Mouse (Mus musculus): ENCODE measurements at regions not wholly inside any gene's neighbourhood (a gene's known extent, or its start where the extent isn't known, plus 50 kb on each side); places are given as distances from the start of the nearest gene placed in this dataset.

DNA sequence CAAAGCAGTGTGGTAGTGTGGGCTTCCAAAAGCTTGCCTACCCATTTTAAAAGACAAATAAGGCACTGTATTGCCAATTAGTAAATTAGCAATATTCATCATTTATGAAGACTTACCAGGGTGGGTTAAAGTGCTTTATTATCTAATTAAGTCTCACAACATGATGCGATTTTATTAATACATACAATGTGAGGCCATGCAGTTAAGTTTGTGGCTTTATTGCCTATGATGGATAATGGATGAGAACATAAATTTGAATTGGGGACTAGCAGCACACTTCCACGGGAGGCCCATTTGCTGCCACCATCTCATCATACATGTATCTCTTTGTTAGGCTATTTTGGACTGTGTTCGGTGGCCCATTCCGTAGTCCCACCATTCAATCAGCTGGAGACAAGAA, 250.6 kb upstream of the Arglu1 start:
- no peak for DNase-seq (ENCODE audit: low spot score in 2 of 2)
- intact Hi-C loops (cut with DNase I): no loop called here

DNA sequence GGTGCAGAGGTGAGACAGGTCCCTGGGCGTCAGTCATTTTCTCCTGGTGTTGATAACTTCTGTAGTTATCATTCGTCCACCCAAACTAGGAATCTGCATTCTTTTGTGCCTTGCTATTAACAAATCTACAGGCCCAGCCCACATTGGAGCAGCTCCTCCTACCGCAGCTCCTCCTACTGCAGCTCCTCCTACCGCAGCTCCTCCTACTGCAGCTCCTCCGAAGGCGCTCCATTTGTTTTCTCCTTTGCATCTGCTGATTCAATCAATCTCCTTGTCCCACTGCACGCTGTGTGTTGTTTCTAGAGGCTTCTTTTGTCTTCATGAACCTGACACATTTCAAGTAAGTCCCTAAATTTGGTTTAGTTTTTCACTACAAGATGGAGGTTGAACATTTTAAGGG, 248.2 kb upstream of the Arglu1 start:
- intact Hi-C loops (cut with DNase I): no loop called here
- no peak for DNase-seq (ENCODE audit: low spot score in 2 of 2)

DNA sequence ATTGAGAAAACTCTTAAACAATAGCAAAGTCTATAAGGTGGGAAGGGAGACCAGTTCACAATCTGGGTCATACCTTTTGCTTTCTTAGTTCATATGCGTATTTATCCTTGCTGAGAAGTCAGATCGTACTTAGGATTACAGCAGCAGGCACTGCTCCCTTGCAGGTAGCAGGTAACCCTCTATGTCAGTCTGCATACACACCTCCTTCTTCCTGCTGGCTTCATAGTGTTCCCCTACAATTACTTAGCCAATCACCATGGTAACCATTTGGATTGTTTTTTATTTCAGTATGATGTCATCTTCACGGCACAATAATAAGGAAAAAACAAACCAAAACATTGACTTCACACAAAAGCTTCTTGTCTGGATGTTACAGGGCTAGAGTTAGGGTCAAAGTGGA, 242.1 kb upstream of the Arglu1 start:
- intact Hi-C loops (cut with DNase I): no loop called here
- no peak for DNase-seq (ENCODE audit: low spot score in 2 of 2)

DNA sequence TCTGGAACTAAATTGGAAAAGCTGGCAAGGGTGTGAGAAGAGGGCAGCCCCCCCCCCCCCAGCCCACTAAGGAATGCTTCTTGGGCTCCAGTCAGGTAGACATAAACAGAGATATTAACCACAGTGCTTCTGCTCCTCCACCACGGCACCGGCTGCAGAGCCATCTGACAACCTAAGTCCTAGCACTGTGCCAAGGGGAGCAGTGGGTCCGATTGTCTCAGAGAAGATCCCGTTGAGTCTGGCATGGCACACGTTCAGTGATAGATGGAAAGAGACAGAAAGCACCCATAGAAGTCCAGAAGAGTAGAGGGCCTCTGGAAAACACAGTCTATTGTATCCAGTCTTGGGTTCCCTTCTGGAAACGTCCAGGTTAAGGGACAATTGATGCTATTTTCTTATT, 241.4 kb upstream of the Arglu1 start:
- intact Hi-C loops (cut with DNase I): no loop called here

DNA sequence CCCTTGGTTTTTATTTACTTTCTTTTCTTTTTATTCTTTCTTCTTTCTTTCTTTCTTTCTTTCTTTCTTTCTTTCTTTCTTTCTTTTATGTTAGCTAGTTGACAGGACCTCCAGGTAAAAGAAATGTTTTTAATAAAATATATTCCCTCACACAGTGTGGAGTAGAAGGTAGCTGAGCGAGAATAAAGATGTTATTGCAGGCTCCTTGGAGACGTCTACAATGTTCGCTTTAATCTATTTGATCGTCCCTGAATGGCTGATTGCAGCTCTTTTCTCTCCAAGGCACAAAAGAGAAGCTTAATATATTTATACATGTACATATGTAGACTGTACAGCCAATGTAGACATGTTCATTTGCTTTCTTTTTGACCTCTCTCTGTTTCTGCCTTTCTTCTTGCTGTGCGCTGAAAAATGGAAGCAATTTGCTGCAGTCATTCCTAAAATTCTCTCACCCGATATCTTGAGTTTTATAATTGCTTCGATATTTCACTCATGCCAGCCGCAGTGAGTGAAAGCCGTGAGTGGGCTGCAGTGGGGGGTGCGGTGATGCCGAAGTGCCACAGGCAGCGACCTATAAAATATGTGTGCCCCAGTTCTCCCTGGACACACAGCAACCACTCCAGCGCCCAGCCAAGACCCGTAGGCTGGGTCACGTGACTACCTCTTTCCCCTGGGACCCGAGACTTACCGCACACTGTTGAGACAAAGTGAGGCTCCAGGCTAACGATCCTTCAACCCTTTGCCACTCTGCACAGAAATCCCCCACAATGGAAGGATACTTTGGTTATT, 237.9 kb upstream of the Arglu1 start:
- no peak for DNase-seq (ENCODE audit: low spot score in 2 of 2)
- intact Hi-C loops (cut with DNase I): no loop called here

More for the DNA sequence above, 241.4 kb upstream of the Arglu1 start:
- DNase-seq (ENCODE audit: low spot score in 2 of 2): no peak

- intact Hi-C loops (cut with DNase I): no loop called here
- no peak for DNase-seq (ENCODE audit: low spot score in 2 of 2)
Measured at GRCm38 (mm10) chr8:8921446-8921845, 231.1 kb upstream of the Arglu1 start.

- intact Hi-C loops (cut with DNase I): no loop called here
Measured at GRCm38 (mm10) chr8:8919582-8920503, 229.5 kb upstream of the Arglu1 start.

GRCm38 (mm10) chr8:8919040-8919439, 228.7 kb upstream of the Arglu1 start:
- intact Hi-C loops (cut with DNase I): no loop called here
- no peak for DNase-seq (ENCODE audit: low spot score in 2 of 2)

More at GRCm38 (mm10) chr8:8919582-8920503, 229.5 kb upstream of the Arglu1 start:
- no peak for DNase-seq (ENCODE audit: low spot score in 2 of 2)

- intact Hi-C loops (cut with DNase I): no loop called here
- no peak for DNase-seq (ENCODE audit: low spot score in 2 of 2)
Measured at GRCm38 (mm10) chr8:8907478-8908165, 217.3 kb upstream of the Arglu1 start.

DNA sequence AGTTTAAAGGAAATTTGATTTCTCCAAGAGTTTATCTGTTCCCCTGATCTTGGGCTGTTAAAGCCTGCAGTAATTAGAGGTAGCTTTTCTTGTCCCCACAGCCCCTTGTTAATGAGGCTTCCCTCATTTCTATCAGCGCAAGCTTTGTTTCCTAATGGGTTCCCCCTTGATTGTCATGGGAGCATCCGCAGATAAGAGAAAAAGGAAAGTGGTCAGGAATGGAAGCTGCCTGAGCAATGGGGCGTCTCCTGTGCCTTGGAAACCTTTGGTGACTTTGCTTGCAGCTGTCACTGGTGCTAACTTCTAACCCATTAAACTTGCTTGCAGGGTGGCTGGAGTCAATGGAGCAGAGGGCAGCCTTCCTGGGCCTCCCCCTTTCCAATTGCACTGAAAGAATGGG, 202.7 kb upstream of the Arglu1 start:
- intact Hi-C loops (cut with DNase I): no loop called here
- DNase-seq (ENCODE audit: low spot score in 2 of 2): no peak

- DNase-seq (ENCODE audit: low spot score in 2 of 2): no peak
- intact Hi-C loops (cut with DNase I): no loop called here
Measured at GRCm38 (mm10) chr8:8877286-8877685, 187.0 kb upstream of the Arglu1 start.

- intact Hi-C loops (cut with DNase I): no loop called here
- DNase-seq (ENCODE audit: low spot score in 2 of 2): no peak
Measured at GRCm38 (mm10) chr8:8876879-8877278, 186.6 kb upstream of the Arglu1 start.

DNA sequence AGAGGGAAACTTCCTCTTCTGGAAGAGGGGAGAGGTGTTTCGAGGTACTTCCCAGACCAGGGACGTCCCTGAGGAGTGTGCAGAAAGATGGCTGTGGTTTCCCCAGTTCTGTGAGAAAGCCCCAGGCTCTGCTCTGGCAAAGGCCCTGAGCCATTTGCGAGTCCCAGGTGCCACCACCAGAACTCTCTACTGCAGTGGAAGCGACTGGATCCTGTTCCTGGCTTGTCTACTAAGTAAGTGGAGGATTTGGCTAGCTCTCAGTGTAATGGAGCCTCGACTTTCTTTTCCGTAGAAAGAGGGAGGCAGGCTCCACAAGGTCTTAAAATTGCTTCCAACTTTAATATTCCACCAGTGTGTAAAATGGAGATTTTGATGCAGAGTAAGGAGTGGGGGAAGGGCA, 186.1 kb upstream of the Arglu1 start:
- no peak for DNase-seq (ENCODE audit: low spot score in 2 of 2)
- intact Hi-C loops (cut with DNase I): no loop called here

DNA sequence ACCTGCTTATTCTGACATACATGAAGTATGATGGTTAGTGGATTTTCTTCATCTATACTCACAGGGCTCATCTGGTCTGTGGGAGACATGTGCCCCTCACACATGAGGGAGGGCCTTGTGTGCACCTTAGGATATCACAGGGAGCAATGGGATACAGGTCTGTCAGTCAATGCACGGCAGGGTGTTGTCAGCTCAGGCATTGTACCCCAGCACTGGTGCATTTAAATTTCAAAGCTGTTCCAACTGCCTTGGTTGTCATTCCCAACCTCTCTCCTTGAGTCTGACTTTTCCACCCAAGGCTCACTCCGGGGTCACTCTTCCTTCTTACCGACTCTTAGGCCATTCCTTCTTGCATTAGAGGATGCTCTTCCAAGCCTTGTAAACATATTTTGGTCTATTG, 181.6 kb upstream of the Arglu1 start:
- intact Hi-C loops (cut with DNase I): no loop called here
- DNase-seq (ENCODE audit: low spot score in 2 of 2): no peak

DNA sequence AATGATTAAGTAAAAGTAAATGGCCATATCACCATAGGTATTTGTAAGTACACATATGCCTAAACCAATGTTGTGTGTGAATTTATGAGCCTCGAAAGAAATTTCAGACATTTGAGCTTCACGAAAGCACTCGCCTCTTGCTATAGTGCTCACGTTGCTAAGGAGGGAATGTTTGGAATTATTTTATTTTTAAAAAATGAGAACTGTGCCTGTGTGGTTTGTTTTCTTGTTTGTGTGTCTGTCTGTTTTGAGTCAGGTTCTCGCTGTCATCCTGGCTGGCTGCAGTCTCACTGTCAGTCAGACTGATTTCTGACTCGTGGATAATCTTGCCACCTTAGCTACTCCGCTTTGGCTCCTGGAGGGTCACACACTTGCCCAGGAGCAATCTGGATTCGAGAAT, 180.7 kb upstream of the Arglu1 start:
- DNase-seq (ENCODE audit: low spot score in 2 of 2): no peak
- intact Hi-C loops (cut with DNase I): no loop called here

DNA sequence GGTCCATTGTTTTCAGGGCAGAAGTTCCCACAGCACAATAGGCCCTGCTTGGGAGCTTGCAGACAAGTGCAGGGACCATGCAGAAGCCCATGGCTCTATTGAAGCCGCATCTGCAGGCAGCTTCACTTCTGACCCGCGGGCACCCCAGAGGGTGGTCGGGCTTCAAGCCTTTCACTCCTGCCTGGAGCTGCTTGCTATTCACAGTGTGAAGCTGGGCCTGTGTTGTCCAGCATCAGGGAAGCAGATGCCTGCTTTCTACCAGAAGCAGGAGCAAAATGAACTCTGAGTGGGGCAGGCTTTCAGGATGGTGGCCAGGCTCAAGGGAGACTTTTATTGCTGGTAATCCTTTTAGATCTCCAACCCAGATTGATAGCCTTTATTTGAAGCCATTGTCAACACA, 180.2 kb upstream of the Arglu1 start:
- intact Hi-C loops (cut with DNase I): no loop called here
- no peak for DNase-seq (ENCODE audit: low spot score in 2 of 2)

GRCm38 (mm10) chr8:8869338-8869737, 179.0 kb upstream of the Arglu1 start:
- DNase-seq (ENCODE audit: low spot score in 2 of 2): no peak

DNA sequence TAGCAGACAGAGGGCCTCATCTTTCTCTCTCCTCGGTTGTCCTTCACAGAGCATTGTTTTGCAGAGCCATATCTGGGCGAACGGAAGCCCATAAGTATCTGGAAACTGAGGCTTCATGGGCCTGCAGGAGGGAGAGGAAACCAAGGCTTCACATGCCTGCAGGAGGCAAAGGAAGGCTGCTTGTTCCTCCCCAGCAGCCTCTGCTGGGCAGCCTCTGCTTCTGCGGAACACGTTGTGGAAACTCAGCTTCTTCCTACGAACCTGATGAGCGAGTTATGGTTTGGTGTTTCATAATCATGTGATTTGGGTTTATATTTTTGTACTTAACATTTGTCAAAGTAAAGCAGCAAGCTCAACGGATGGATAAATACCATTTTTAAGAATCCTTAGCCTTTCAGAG, 177.6 kb upstream of the Arglu1 start:
- intact Hi-C loops (cut with DNase I): no loop called here
- DNase-seq (ENCODE audit: low spot score in 2 of 2): no peak

More at GRCm38 (mm10) chr8:8869338-8869737, 179.0 kb upstream of the Arglu1 start:
- intact Hi-C loops (cut with DNase I): no loop called here

- DNase-seq (ENCODE audit: low spot score in 2 of 2): no peak
- intact Hi-C loops (cut with DNase I): no loop called here
Measured at GRCm38 (mm10) chr8:8867126-8867777, 176.9 kb upstream of the Arglu1 start.

- no peak for DNase-seq (ENCODE audit: low spot score in 2 of 2)
- intact Hi-C loops (cut with DNase I): no loop called here
Measured at GRCm38 (mm10) chr8:8862767-8863166, 172.4 kb upstream of the Arglu1 start.
